Mouse (Mus musculus): Measurements from ENCODE around the gene Elmo1.

DNA sequence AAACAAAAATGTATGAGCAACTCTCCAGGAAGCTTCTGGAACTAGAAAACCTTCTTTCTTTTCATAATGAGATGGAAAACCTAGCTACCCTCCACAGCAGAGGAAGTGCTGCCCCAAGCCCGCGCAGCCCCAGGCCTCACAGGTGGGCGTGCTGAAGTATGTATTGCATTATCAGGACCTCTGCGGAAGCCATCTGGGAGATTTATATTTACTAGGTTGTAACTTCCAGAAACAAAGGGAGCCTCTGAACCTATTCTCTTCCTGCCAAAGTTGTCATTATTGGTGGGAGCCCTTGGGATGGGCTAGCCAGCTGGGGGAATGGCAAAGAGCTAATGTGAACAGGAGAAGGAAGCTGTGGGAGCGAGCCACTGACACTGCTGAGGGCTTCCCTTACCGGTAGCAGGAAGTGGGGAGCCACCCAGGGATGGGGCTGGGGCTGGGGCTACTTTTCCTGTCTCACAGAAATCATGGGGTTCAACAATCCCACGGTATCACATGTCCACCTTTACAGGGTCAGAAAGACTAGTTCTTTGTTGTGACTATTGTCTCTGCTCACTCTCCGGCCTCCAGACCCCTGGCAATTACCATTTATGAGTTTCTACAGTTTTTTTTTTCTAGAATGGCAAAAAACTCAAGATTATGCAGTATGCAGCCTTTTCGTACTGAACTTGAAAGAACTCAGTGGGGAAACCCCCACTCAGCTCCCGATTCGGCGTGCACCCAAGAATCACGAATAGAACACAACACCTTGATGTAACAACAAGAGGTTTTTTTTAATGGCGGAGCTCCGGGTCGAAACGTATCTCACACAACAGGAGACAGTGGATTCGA, 44.2 kb downstream of the Elmo1 start:
- no peak for TF ChIP-seq CTCF (IDR thresholded peaks at IDR 0.05; ENCODE audit: low read depth, low read length)
- no peak for TF ChIP-seq GATA2 (IDR thresholded peaks at IDR 0.05; ENCODE audit: borderline replicate concordance, low read depth, low read length)
- no peak for TF ChIP-seq TAL1 (conservative IDR thresholded peaks at IDR 0.05; ENCODE audit: low read depth, low read length)
- no peak for TF ChIP-seq GATA1 (IDR thresholded peaks at IDR 0.05; ENCODE audit: borderline replicate concordance, low read length)
- TF ChIP-seq POLR2AphosphoS5 (IDR thresholded peaks at IDR 0.05; ENCODE audit: insufficient replicate concordance, low read depth, low read length), result no peak
